Mouse (Mus musculus) E14TG2a.4 (cell line): ENCODE data around the gene Rassf1.

ENCODE experiments used
- H3K27me3 ChIP-seq: 2 replicates; pipeline ENCODE4 v1.6.1; 2014; ENCODE audit warnings: low read length, control low read depth; ENCODE audit not compliant: insufficient read depth
- H3K36me3 ChIP-seq: 2 replicates; pipeline ENCODE4 v1.6.1; 2014; ENCODE audit warnings: low read length, control low read depth; ENCODE audit not compliant: insufficient read depth
- H3K4me1 ChIP-seq: replicated peaks from 2 replicates; pipeline ENCODE4 v1.6.1; 2014; ENCODE audit warnings: low read depth, low read length, control low read depth
- H3K4me3 ChIP-seq: replicated peaks from 2 replicates; pipeline ENCODE4 v1.5.1; 2014; ENCODE audit warnings: mild to moderate bottlenecking, low read length
- H3K9me3 ChIP-seq: 2 replicates; pipeline ENCODE4 v1.6.1; 2014; ENCODE audit warnings: low read length, control low read depth
- CTCF ChIP-seq: conservative IDR thresholded peaks from 2 replicates; pipeline ENCODE4 v1.5.1; 2014; ENCODE audit warnings: low read length
- NANOG ChIP-seq: IDR thresholded peaks from 2 replicates; pipeline ENCODE4 v1.6.1; 2014; ENCODE audit warnings: borderline replicate concordance, low read length, mixed read lengths
- POU5F1 ChIP-seq: IDR thresholded peaks from 2 replicates; pipeline ENCODE4 v1.6.1; 2014; ENCODE audit warnings: low read length, borderline replicate concordance

Rassf1 gene

DNA sequence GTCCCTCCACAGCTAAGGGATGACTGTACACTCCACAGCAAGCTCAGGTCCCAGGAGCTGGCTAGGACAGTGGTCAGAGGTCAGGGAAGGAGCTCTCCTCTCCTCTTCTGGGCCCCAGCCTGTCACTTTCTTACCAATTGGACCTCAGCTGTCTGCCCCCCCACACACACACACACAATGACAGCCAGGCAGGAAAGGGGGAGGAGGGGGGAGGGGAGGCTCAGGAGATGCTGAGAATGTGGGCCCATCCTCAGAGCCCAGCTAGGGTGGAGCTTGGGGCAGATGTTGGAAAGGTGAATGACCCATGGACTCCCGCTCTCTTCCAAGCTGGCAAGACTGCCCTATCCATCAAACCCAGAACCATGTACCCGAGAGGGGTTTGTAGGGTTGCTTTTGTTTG is 55.7 kb downstream of the Rassf1 start:
- TF ChIP-seq NANOG (no peak), POU5F1 (no peak), CTCF (no peak)
- H3K9me3 ChIP-seq: no peaks in the 10 kb centered on the region
- H3K36me3 ChIP-seq: no peaks in the 10 kb centered on the region
- peaks cover 79% of the 10 kb centered on the region for H3K27me3 ChIP-seq
- no peak overlapping the region for H3K4me3 ChIP-seq
- H3K4me1 ChIP-seq: peaks cover 96% of the 10 kb centered on the region

DNA sequence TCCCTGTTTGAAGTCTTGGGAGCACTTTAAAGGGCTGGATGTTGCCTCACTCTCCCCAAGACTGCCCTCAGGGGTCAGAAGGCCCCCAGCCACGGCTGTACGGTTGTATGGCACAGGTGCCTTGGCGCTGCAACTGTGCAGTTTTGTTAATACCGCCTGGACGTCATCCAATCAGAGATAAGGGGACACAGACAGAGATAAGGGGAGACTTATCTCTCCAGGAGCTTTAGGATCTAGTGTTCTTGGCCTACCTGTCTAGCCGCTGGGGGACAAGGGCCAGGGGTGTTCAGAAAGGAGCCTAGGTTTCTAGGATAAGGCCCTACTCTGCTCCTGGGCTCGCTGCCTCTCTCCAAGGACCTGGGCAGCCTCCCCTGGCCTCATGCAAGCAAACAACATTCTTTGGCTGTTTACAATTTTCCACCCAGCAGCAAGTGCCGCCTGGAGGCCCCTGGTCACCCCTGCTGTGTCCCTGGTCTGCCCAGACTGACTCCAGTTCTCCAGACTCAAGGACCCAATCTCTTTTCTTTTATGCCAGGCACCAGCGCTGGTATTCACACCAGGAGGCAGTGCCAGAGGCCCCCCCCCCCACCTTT is 56.4 kb downstream of the Rassf1 start:
- no peaks in the 10 kb centered on the region for H3K9me3 ChIP-seq
- TF ChIP-seq CTCF (no peak), POU5F1 (no peak), NANOG (no peak)
- peaks cover 74% of the 10 kb centered on the region for H3K27me3 ChIP-seq
- H3K36me3 ChIP-seq: no peaks in the 10 kb centered on the region
- no peak overlapping the region for H3K4me3 ChIP-seq
- H3K4me1 ChIP-seq: peaks cover 94% of the 10 kb centered on the region

DNA sequence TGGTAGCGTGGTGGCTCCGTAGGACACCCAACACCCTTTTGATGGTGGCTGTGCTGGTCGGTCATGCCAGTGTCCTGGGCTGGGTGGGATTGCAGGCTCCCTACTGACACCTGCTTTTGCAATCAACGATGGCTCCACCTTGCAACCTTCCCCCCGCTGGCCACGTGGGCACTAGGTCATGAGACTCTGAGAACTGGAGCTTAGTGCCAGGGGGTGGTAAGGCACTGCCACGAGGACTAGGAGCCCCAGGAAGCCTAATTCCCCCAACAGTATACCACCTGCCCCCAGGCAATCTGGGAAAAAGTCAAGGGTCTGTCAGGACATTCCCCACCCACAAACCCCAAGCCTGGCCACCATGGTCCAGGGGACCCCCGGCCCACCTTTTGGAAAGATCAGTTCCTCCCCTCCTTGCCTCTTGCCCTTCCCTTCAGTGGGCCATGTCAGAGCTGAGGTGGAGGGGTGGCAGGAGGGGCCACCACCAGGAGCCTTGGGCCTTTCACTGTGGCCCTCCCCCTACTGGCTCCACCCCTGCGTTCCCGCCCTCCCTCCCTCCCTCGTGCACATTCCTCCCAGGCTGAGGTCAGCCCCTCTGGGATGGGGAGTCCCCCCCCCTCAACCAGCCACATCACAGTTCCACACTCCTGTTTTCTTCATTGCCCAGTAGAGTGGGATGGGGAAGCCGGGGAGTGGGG is 57.5 kb downstream of the Rassf1 start, which contains the start of gene Sema3b:
TSS of gene Sema3b (minus strand) at position 489 of the 692 bp plus-strand sequence.
- peaks cover 95% of the 10 kb centered on the region for H3K4me1 ChIP-seq
- 0 out of 2 replicates have a peak, but pooled peaks cover 3% of the 10 kb centered on the region for H3K36me3 ChIP-seq
- H3K4me3 ChIP-seq: no peak within 1 kb of the TSS; the same call in 1 of the 2 replicates
- H3K27me3 ChIP-seq: peaks cover 63% of the 10 kb centered on the region
- no peaks in the 10 kb centered on the region for H3K9me3 ChIP-seq
- TF ChIP-seq POU5F1 (no peak), NANOG (no peak), CTCF (no peak)

DNA sequence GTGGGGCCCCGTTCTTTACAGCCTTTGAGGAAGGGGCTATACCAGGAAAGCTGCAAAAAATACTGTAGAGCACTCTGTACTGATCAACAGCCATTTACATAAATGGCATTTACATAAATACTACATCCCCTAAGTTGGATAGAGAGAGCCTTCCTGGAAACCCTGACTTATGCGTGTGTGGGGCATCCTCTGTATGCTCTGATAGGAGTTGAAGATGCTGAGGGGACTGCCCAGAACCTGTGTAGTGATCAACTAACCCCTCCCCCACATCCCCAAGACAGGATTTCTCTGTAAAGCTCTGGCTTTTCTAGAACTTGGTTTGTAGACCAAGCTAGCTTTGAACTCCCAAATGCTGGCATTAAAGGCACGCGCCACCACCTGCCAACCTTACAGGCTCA is 58.1 kb downstream of the Rassf1 start:
- TF ChIP-seq NANOG: no peak
- no peak for TF ChIP-seq CTCF
- no peak for TF ChIP-seq POU5F1
- peaks cover 95% of the 10 kb centered on the region for H3K4me1 ChIP-seq

DNA sequence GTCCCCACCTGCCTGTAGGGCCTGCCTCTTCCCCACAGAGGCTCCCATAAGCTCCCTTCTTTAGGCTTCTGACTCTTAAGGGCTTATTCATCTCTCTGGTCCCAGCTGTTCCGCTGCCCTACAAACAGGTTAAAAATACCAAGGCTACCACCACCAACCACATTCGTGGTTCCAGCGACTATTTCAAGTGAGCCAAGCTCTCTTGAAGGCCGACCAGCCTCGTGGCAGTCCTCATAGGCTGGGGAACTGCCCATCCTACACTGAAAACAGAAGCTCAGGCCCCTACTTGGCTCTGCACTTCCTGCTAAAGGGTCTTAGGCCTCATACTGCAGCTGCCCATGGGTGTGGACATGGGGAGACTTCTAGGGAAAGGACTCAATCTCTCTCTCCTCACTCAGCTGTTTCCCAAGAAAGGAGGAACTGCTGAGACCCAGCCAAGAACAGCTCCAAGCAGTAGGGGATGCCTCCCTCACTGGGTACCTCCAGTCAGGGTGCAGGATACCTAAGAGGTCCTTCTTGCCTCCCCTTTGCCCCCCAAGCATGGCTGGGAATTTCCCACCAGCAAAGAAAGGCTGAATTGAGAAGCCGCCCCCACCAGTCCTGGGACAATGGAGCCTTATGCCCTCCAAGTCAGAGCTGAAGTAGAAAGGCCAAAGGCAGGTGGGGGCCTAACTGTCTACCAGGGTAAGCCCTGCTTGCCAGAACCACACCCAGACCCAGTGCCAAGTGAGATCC is 60.3 kb downstream of the Rassf1 start:
- TF ChIP-seq POU5F1: no peak
- TF ChIP-seq NANOG: no peak
- TF ChIP-seq CTCF: no peak

More for the DNA sequence above, 58.1 kb downstream of the Rassf1 start:
- Histone ChIP-seq H3K4me3 (no peak overlapping the region), H3K27me3 (peaks cover 57% of the 10 kb centered on the region), H3K9me3 (no peaks in the 10 kb centered on the region), H3K36me3 (peaks cover 7% of the 10 kb centered on the region; the same call in 1 of the 2 replicates)

More for the DNA sequence above, 60.3 kb downstream of the Rassf1 start:
- H3K4me3 ChIP-seq: peak overlapping the region; percentile 74
- H3K27me3 ChIP-seq: peaks cover 39% of the 10 kb centered on the region
- no peaks in the 10 kb centered on the region for H3K9me3 ChIP-seq
- peaks cover 87% of the 10 kb centered on the region for H3K4me1 ChIP-seq
- peaks cover 29% of the 10 kb centered on the region for H3K36me3 ChIP-seq
